In genomic region chr1:59269951-59270689, GRCm38 (mm10) we compare ENCODE assay signal across 9 mouse cellular contexts. TPM values are rescaled to one million over a fixed set of nuclear protein-coding genes. Genes with fewer than 3 reads are reported as not detected.
DNase-seq lines count a peak whose midpoint lies in the region; ATAC-seq and TF ChIP-seq lines count a peak whose summit lies in the region.
"Had no signal": no experiment of that assay in that cellular context is flagged by ENCODE, and none has a peak within 500 bp of the region (broad histone marks: within the 10 kb centered on the region; RNA-seq: fewer than 3 reads in every experiment).

No protein-coding gene starts in this region.

- H3K9me3 ChIP-seq in heart, embryonic 12.5 days (replicated peaks), result no peaks in the 10 kb centered on the region
- no peaks in the 10 kb centered on the region for H3K9me3 ChIP-seq in limb, embryonic 14.5 days (ENCODE audit: control insufficient read depth, low read length)

- H3K4me1 ChIP-seq in heart, embryonic 12.5 days (replicated peaks), result no peaks in the 10 kb centered on the region
- peaks cover 23% of the 10 kb centered on the region for H3K4me1 ChIP-seq in limb, embryonic 14.5 days (ENCODE audit: control insufficient read depth, insufficient read depth, low read length)

- intact Hi-C loops in heart, postnatal 10 days (cut with DNase I), result no loop called here

- H3K27ac ChIP-seq in heart, embryonic 12.5 days (ENCODE audit: poor library complexity, severe bottlenecking), result no peak overlapping the region
- H3K27ac ChIP-seq in limb, embryonic 14.5 days (replicated peaks; ENCODE audit: low read depth, low read length), result peak overlapping the region; percentile 80

- TF ChIP-seq POLR2A in limb, embryonic 14.5 days (IDR thresholded peaks at IDR 0.05; ENCODE audit: borderline replicate concordance, extremely low read depth, insufficient read depth, insufficient read length), result no peak

- no peak for ATAC-seq in heart, embryonic 12.5 days (ENCODE audit: insufficient number of reproducible peaks, low FRiP score)
- peak; percentile 93 for ATAC-seq in limb, embryonic 14.5 days (ENCODE audit: low FRiP score, low read depth)
- ATAC-seq in megakaryocyte-erythroid progenitor cell, adult 5-6 weeks (replicated peaks; ENCODE audit: low FRiP score, low TSS enrichment, poor library complexity, severe bottlenecking), result no peak
- no peak for ATAC-seq in granulocyte monocyte progenitor cell, adult 5-6 weeks (replicated peaks; ENCODE audit: poor library complexity, severe bottlenecking)

- 51% methylated on average over 20 of the region's 20 CpGs for WGBS in heart, embryonic 12.5 days
- WGBS in limb, embryonic 14.5 days, result 6% methylated on average over 20 of the region's 20 CpGs

- no peak overlapping the region for H3K9ac ChIP-seq in heart, embryonic 12.5 days
- H3K9ac ChIP-seq in limb, embryonic 14.5 days (ENCODE audit: low read depth, low read length, severe bottlenecking), result no peak overlapping the region

- H3K36me3 ChIP-seq in heart, embryonic 12.5 days, result no peaks in the 10 kb centered on the region
- no peaks in the 10 kb centered on the region for H3K36me3 ChIP-seq in limb, embryonic 14.5 days (ENCODE audit: control insufficient read depth, insufficient read depth, low read length)

- no peaks in the 10 kb centered on the region for H3K27me3 ChIP-seq in heart, embryonic 12.5 days (replicated peaks)
- no peaks in the 10 kb centered on the region for H3K27me3 ChIP-seq in limb, embryonic 14.5 days (ENCODE audit: control insufficient read depth, insufficient read depth, low read length)

- peak; percentile 37 to 47 for DNase-seq in heart, adult 18-20 months
- peak; percentile 63 for DNase-seq in embryo, embryonic 11.5 days (ENCODE audit: low read depth, low spot score)
- peak; percentile 34 to 37 for DNase-seq in heart, postnatal 10 days
- peak; percentile 91 for DNase-seq in limb, embryonic 14.5 days (ENCODE audit: low spot score)
- no peak for DNase-seq in left cerebral cortex, adult 18-20 months (ENCODE audit: low spot score in 2 of 2)

- H3K4me2 ChIP-seq in heart, embryonic 12.5 days, result no peak overlapping the region
- H3K4me2 ChIP-seq in limb, embryonic 14.5 days (replicated peaks; ENCODE audit: low read depth, low read length, severe bottlenecking), result peak overlapping the region; percentile 31

- no peak overlapping the region for H3K4me3 ChIP-seq in heart, embryonic 12.5 days
- H3K4me3 ChIP-seq in limb, embryonic 14.5 days (replicated peaks; ENCODE audit: low read length), result no peak overlapping the region

RNA-seq across cellular contexts. Expression of gene Cdk15, which starts 13.4 kb away (rescaled TPM):
- total RNA-seq in heart, adult 18-20 months (2021), result not detected
- polyA plus RNA-seq in heart, embryonic 12.5 days (2016; fragmentation: Nextera tagmentation; extraction: Ambion mirVana), result 0.11 and 0.39 TPM in 2 replicates
- total RNA-seq in heart, postnatal 10 days (2021), result under 1 TPM in 1 of 2 experiments, not detected in 1; 0.22 TPM
- 0.29 and 0.48 TPM in 2 replicates for polyA plus RNA-seq in limb, embryonic 14.5 days (2012; rRNA removed)
- polyA plus RNA-seq in limb, embryonic 14.5 days (2014; fragmentation: Nextera tagmentation; extraction: Ambion mirVana), result 0.34 and 0.54 TPM in 2 replicates
- total RNA-seq in megakaryocyte-erythroid progenitor cell, adult 5-6 weeks (2014; fragmentation: Nextera tagmentation), result not detected in 2 replicates
- total RNA-seq in megakaryocyte-erythroid progenitor cell, adult 5-6 weeks (2017), result not detected in 2 replicates
- total RNA-seq in left cerebral cortex, adult 18-20 months (2021), result under 1 TPM; 0.42 to 0.44 TPM
- total RNA-seq in granulocyte monocyte progenitor cell, adult 5-6 weeks (2014; fragmentation: Nextera tagmentation), result not detected in 2 replicates
- total RNA-seq in granulocyte monocyte progenitor cell, adult 5-6 weeks (2017), result not detected in 2 replicates
- polyA plus RNA-seq: liver, embryonic 16.5 days had no signal

RNA-seq across cellular contexts. Expression of gene Als2, which starts 33.1 kb away (rescaled TPM):
- 1 to 10 TPM; 9.4 to 9.9 TPM for total RNA-seq in heart, adult 18-20 months (2021)
- 12.3 and 12.6 TPM in 2 replicates for polyA plus RNA-seq in heart, embryonic 12.5 days (2016; fragmentation: Nextera tagmentation; extraction: Ambion mirVana)
- 10 to 100 TPM; 10.7 to 11.0 TPM for total RNA-seq in heart, postnatal 10 days (2021)
- 8.1 and 8.2 TPM in 2 replicates for polyA plus RNA-seq in limb, embryonic 14.5 days (2012; rRNA removed)
- 8.1 and 9.6 TPM in 2 replicates for polyA plus RNA-seq in limb, embryonic 14.5 days (2014; fragmentation: Nextera tagmentation; extraction: Ambion mirVana)
- total RNA-seq in megakaryocyte-erythroid progenitor cell, adult 5-6 weeks (2014; fragmentation: Nextera tagmentation), result 6.7 and 8.9 TPM in 2 replicates
- total RNA-seq in megakaryocyte-erythroid progenitor cell, adult 5-6 weeks (2017), result 5.2 and 9.2 TPM in 2 replicates
- 10 to 100 TPM; 35.5 to 36.1 TPM for total RNA-seq in left cerebral cortex, adult 18-20 months (2021)
- 7.3 and 9.8 TPM in 2 replicates for total RNA-seq in granulocyte monocyte progenitor cell, adult 5-6 weeks (2014; fragmentation: Nextera tagmentation)
- 9.3 and 10.0 TPM in 2 replicates for total RNA-seq in granulocyte monocyte progenitor cell, adult 5-6 weeks (2017)

Comparison
In these comparisons a context has a peak if more than half of its experiments do, and no peak if none do; other contexts are left out.
1. DNase-seq: peak in heart, adult 18-20 months (2 of 2), embryo, embryonic 11.5 days (single experiment), heart, postnatal 10 days (2 of 2) and limb, embryonic 14.5 days (single experiment); none in left cerebral cortex, adult 18-20 months (0 of 2).